Comparison of ENCODE assay signal across 19 mouse cellular contexts in genomic region chr16:32707111-32707823, GRCm38 (mm10). TPM values are rescaled to one million over a fixed set of nuclear protein-coding genes. Genes with fewer than 3 reads are reported as not detected.
A peak's percentile ranks its signal among the peaks of the same experiment; 100 is the strongest.
DNase-seq lines count a peak whose midpoint lies in the region; ATAC-seq and TF ChIP-seq lines count a peak whose summit lies in the region.
"Had no signal": no experiment of that assay in that cellular context is flagged by ENCODE, and none has a peak within 500 bp of the region (broad histone marks: within the 10 kb centered on the region; RNA-seq: fewer than 3 reads in every experiment).

No protein-coding gene starts in this region.

- intact Hi-C loops in heart, postnatal 10 days (cut with DNase I) = loop anchor here (5.0 kb wide), 1 partner anchor 80 kb away; no protein-coding TSS in a partner anchor

- no peak overlapping the region for H3K4me3 ChIP-seq in heart, embryonic 13.5 days
- peak overlapping the region; percentile 20 for H3K4me3 ChIP-seq in megakaryocyte, embryonic 14.5 days (replicated peaks)
- no peak overlapping the region for H3K4me3 ChIP-seq in liver, embryonic 13.5 days (replicated peaks)
- no peak overlapping the region for H3K4me3 ChIP-seq in stomach, embryonic 16.5 days (replicated peaks; ENCODE audit: low read length)
- H3K4me3 ChIP-seq in layer of hippocampus, adult 2 months = no peak overlapping the region
- H3K4me3 ChIP-seq: embryonic facial prominence, embryonic 15.5 days; heart, embryonic 15.5 days; hindbrain, embryonic 12.5 days had no signal

- no peak overlapping the region for H3K9ac ChIP-seq in heart, embryonic 13.5 days
- peak overlapping the region; percentile 26; the same call in 1 of the 2 replicates for H3K9ac ChIP-seq in liver, embryonic 13.5 days
- no peak overlapping the region for H3K9ac ChIP-seq in stomach, embryonic 16.5 days (ENCODE audit: low read length)
- H3K9ac ChIP-seq: embryonic facial prominence, embryonic 15.5 days; heart, embryonic 15.5 days; hindbrain, embryonic 12.5 days had no signal

- ATAC-seq in heart, embryonic 13.5 days (ENCODE audit: extremely low read depth, insufficient number of reproducible peaks, low FRiP score, low TSS enrichment) = no peak
- no peak for ATAC-seq in megakaryocyte, adult 5-6 weeks (ENCODE audit: poor library complexity, severe bottlenecking)
- no peak; the same call in 1 of the 2 replicates for ATAC-seq in liver, embryonic 13.5 days (ENCODE audit: low read depth)
- ATAC-seq in stomach, embryonic 16.5 days (ENCODE audit: insufficient read depth, low FRiP score) = 0 out of 2 replicates have a peak, but pooled peaks have one; percentile 4
- ATAC-seq: inflammation-experienced regulatory T-cells, adult 6 months; midbrain, embryonic 16.5 days; Patski had no signal

- DNase-seq in heart, postnatal 10 days = no peak
- no peak for DNase-seq in liver, embryonic 13.5 days
- DNase-seq in layer of hippocampus, adult 2 months (ENCODE audit: low spot score in 2 of 2) = no peak
- DNase-seq: cerebellum, adult 9-11 months; lung, adult 2 months; right cerebral cortex, adult 18-20 months; spleen, adult 18-20 months had no signal

- peaks cover 30% of the 10 kb centered on the region for H3K4me1 ChIP-seq in heart, embryonic 13.5 days
- H3K4me1 ChIP-seq in megakaryocyte, embryonic 14.5 days = peaks cover 31% of the 10 kb centered on the region
- H3K4me1 ChIP-seq in liver, embryonic 13.5 days (replicated peaks) = peaks cover 20% of the 10 kb centered on the region
- 0 out of 2 replicates have a peak, but pooled peaks cover 3% of the 10 kb centered on the region for H3K4me1 ChIP-seq in stomach, embryonic 16.5 days (ENCODE audit: control insufficient read depth, insufficient read depth, low read length)

- 33% methylated on average over 17 of the region's 17 CpGs for WGBS in heart, embryonic 13.5 days
- 22% methylated on average over 17 of the region's 17 CpGs for WGBS in liver, embryonic 13.5 days (ENCODE audit: insufficient replicate concordance)
- WGBS in stomach, embryonic 16.5 days = 53% methylated on average over 17 of the region's 17 CpGs

- no peak for TF ChIP-seq CTCF in layer of hippocampus, adult 2 months (conservative IDR thresholded peaks at IDR 0.05)

- H3K36me3 ChIP-seq in heart, embryonic 13.5 days = no peaks in the 10 kb centered on the region
- H3K36me3 ChIP-seq in megakaryocyte, embryonic 14.5 days (replicated peaks; ENCODE audit: low read length) = no peaks in the 10 kb centered on the region
- no peaks in the 10 kb centered on the region for H3K36me3 ChIP-seq in liver, embryonic 13.5 days
- no peaks in the 10 kb centered on the region for H3K36me3 ChIP-seq in stomach, embryonic 16.5 days (ENCODE audit: control insufficient read depth, insufficient read depth, low read length)
- H3K36me3 ChIP-seq: embryonic facial prominence, embryonic 15.5 days; heart, embryonic 15.5 days; hindbrain, embryonic 12.5 days had no signal

- no peak overlapping the region for H3K27ac ChIP-seq in heart, embryonic 13.5 days (replicated peaks)
- H3K27ac ChIP-seq in liver, embryonic 13.5 days = no peak overlapping the region
- H3K27ac ChIP-seq in stomach, embryonic 16.5 days (ENCODE audit: low read length) = peak overlapping the region; percentile 2; the same call in 1 of the 2 replicates
- H3K27ac ChIP-seq in layer of hippocampus, adult 2 months = no peak overlapping the region
- H3K27ac ChIP-seq: embryonic facial prominence, embryonic 15.5 days; heart, embryonic 15.5 days; hindbrain, embryonic 12.5 days; macrophage had no signal

- peak overlapping the region; percentile 11; the same call in 1 of the 2 replicates for H3K4me2 ChIP-seq in heart, embryonic 13.5 days
- peak overlapping the region; percentile 49 for H3K4me2 ChIP-seq in liver, embryonic 13.5 days
- no peak overlapping the region for H3K4me2 ChIP-seq in stomach, embryonic 16.5 days (ENCODE audit: low read depth, low read length)
- H3K4me2 ChIP-seq: embryonic facial prominence, embryonic 15.5 days; heart, embryonic 15.5 days; hindbrain, embryonic 12.5 days had no signal

- H3K9me3 ChIP-seq in heart, embryonic 13.5 days = no peaks in the 10 kb centered on the region
- H3K9me3 ChIP-seq in megakaryocyte, embryonic 14.5 days = peaks cover 11% of the 10 kb centered on the region
- peaks cover 3% of the 10 kb centered on the region; the same call in 1 of the 2 replicates for H3K9me3 ChIP-seq in liver, embryonic 13.5 days (replicated peaks)
- H3K9me3 ChIP-seq in stomach, embryonic 16.5 days (replicated peaks; ENCODE audit: control insufficient read depth, low read length) = no peaks in the 10 kb centered on the region
- H3K9me3 ChIP-seq: embryonic facial prominence, embryonic 15.5 days; heart, embryonic 15.5 days had no signal

- H3K27me3 ChIP-seq in heart, embryonic 13.5 days (replicated peaks) = no peaks in the 10 kb centered on the region
- H3K27me3 ChIP-seq in megakaryocyte, embryonic 14.5 days (replicated peaks) = peaks cover 43% of the 10 kb centered on the region
- no peaks in the 10 kb centered on the region for H3K27me3 ChIP-seq in liver, embryonic 13.5 days
- no peaks in the 10 kb centered on the region for H3K27me3 ChIP-seq in stomach, embryonic 16.5 days (ENCODE audit: control insufficient read depth, insufficient read depth, low read length)
- H3K27me3 ChIP-seq: embryonic facial prominence, embryonic 15.5 days; heart, embryonic 15.5 days; hindbrain, embryonic 12.5 days; Patski had no signal

RNA-seq across cellular contexts. Expression of gene Muc4, which starts 28.4 kb away (rescaled TPM):
- 0.21 TPM in 1 of 2 replicates, not detected in the other for polyA plus RNA-seq in heart, embryonic 13.5 days (2015; fragmentation: Nextera tagmentation; extraction: Ambion mirVana)
- total RNA-seq in heart, postnatal 10 days (2021) = under 1 TPM; 0.10 to 0.17 TPM
- polyA plus RNA-seq in megakaryocyte, embryonic 14.5 days (2012; ENCODE audit: insufficient read depth, low replicate concordance) = not detected in 2 replicates
- total RNA-seq in megakaryocyte, adult 5-6 weeks (2015) = not detected in 2 replicates
- not detected in 2 replicates for total RNA-seq in megakaryocyte, adult 5-6 weeks (2017)
- 0.54 and 0.67 TPM in 2 replicates for polyA plus RNA-seq in liver, embryonic 13.5 days (2015; fragmentation: Nextera tagmentation; extraction: Ambion mirVana)
- 5.6 and 6.4 TPM in 2 replicates for polyA plus RNA-seq in stomach, embryonic 16.5 days (2015; fragmentation: Nextera tagmentation; extraction: Ambion mirVana)
- total RNA-seq in layer of hippocampus, adult 2 months (2021) = not detected
- polyA plus RNA-seq: heart, embryonic 15.5 days; limb, embryonic 11.5 days; macrophage; midbrain, embryonic 16.5 days; Patski had no signal
